Mouse (Mus musculus): ENCODE measurements around the gene Tex12.

The Tex12 gene

DNA sequence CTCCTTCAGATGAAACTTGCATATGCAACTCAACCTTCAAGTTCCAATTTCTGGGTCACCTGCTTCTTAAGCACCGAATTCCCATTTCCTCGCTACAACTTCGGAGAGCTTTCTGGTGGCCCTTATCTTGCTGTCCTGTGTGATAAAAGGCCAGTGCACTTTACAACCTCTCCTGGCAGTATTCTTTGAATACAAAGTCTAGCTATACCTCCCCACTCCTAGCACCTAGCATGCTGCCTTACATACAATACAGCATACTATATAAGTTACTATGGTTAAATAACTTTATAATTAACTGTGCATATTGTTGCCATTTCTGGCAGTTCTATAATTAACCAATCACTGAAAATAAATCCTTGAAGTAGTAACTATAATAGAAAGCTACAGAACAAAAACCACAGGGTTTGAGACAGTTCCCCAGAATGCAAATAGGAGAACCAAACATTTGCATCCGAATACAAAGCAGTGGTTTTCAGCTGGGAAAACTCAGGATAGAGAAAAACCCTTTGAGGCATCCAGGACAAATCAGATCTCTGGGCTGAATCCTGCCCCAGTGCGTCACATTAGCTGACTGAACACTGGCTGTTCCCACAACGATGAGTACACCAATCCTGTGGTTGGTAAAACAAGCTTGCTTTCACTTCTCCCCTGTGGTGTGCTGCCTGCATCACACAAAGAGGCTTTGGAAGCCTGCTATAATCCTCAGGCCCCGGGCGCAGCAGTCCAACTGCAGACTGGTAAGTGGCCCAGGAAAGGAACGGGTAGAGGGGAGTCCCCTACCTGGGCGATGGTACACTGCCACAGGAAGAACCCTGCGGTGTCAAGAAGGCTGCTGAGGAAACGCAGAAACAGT lies 6.7 kb downstream of the Tex12 start, which contains the start of gene Il18:
Gene Il18 (plus strand): TSS at position 587 of the 853 bp plus-strand sequence.
- peak; percentile 67 for DNase-seq

DNA sequence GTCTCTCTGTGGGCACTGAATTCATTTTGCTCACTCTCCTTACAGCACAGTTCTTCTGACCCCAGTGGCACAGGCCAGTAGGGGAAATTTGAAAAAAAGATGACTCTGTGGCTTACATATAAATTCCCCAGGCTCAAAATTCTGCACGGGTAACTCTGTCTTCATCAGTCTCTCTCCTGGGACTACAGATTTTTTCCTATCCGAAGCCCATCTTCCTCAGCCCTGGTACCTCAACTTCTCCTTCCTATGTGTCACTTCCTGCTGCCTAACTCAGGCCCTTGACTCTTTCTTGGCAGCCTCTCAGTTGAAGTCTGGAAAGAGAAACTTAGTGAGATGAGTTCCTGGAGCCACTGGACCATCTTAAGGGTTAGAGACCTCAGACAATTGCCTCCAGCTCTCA lies 7.6 kb downstream of the Tex12 start:
- no peak for DNase-seq

DNA sequence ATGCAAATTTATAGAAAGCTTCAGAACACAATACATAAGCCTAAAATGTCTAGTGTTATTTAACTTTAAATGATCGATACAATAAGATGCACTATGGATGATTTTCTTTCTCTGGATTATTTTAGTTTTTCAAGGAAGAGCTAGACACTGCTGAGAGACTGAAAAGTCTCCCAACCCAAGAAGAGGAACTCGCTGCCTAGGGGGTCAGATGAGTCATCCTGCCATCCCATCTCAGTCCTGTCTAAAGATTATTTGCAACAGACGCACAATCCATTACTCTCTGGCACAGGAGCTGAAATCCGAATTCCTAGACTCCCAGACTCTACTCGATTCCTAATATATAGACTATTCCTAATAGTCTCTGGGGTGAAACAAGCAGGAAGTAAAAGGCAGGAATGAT lies 8.9 kb downstream of the Tex12 start:
- DNase-seq: no peak

DNA sequence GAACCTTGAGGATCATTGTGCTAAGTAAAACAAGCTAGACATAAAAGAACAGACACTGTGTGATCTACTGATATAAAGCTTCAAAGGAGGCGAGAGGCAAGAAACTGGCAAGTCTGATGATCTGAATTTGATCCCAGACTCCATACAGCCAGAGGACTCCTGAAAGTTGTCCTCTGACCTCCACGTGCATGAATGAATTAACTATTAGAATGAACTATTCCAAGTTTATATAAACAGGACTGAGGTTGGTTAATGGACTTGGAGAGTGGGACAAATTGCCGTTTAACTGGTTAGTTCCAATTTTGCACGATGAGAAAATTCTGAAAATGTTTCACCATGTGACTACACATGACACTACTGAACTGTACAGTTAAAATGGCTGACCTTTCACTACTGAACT lies 12.2 kb downstream of the Tex12 start:
- DNase-seq: no peak

DNA sequence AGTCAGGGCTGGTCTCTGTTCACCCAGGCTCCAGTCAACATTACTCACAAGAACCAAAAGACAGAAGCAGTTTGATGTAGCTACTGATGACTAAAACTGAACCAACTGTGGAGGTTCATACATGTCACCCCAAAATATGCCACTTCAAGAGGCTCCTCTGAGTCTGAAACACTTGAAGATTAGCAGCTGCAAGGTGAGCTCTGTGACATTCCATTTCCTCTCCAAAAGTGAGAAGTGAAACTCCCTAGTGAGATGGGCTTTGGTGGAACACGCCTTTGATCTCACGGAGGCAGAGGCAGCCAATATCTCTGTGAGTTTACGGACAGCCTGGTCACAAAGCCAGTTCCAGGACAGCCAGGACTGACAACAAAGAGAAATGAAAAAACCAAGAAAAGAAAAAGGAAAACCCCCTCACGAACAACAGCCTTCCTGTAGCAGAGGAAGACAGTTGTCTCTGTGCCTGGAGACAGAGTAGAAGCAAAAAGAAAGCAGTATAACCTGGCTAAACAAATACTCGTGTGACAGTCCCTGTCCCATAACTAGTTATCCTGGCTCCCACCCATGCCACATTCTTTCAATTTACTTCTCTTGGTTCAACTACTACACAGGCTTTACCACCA lies 13.2 kb downstream of the Tex12 start:
- no peak for DNase-seq

DNA sequence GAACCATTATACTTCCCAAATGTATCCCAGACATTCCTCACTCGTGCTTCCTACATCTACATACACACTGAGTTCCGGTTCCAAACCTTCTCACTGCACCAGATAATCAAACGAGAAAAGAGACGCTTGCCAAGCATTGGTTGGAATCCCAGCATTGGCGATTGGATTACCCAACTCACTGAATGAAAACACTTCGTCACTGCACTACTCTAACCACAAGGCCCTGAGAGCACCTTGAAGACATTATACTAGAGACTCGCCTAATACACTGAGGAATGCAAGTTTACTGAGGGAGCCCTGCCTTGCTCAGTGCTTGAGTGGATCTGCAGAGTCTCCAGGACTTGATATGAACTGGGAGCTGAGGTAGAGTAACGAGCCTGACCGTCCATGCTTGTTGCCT lies 18.7 kb downstream of the Tex12 start:
- DNase-seq: no peak

DNA sequence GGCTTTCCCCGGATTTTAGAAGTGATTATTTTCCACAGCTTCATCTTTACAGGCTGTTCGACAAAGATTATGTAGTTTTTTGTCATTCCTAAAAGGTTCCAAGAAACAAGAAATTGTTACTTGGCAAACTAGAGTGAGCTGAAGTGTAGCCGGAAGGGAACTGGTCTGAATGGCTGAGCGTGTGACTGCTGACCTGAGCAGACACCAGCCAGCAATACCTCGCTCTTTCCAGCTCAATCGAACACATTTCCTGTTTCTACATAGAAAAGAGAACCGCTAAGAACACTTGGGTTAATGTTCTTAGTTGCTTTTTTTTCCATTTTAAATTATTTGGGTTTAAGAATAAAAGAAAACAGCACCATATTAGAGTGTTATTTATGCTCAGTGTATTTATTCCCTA lies 21.0 kb downstream of the Tex12 start:
- no peak for DNase-seq

DNA sequence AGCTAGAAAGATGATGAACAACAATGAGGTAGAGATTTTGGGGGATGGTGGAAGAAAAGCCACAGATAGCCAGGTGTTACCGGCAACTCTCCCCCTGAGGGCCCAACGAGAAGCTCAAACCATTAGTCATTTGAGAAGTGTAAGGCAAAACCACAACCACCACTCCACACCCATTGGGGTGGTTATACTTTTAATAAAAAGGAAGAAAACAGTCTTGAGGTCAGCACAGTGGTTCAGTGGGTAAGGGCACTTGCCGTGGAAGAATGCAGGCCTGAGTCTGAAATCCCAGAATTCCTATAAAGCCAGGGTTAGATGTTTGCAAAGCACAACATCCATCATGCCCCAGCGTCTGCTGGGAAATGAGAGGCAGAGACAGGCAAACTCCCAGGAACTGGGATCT lies 23.8 kb downstream of the Tex12 start:
- DNase-seq: no peak

DNA sequence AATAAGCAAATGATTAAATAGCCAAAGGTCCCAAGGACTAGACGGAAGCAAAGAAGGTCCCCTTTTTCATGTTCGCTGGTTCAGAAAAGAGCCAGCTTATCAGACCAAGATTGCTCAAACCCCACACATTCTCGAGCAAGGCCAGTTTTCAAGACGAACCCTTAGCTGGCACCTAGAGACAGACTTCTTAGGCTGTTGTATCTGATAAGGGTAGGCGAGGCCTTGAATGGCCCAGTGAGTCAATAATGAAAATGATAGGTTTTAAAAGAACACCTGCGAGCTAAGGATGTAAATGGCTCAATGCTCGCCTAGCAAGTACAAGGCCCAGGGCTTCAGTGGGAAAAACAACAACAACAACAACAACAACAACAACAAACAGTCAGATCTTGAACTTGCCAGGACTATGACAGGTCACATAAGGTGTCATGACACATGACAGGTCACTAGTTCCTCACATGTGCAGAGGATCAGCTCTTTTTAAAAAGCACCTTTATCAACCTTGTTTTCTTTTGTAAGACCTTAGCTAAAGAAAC lies 24.5 kb downstream of the Tex12 start:
- no peak for DNase-seq

DNA sequence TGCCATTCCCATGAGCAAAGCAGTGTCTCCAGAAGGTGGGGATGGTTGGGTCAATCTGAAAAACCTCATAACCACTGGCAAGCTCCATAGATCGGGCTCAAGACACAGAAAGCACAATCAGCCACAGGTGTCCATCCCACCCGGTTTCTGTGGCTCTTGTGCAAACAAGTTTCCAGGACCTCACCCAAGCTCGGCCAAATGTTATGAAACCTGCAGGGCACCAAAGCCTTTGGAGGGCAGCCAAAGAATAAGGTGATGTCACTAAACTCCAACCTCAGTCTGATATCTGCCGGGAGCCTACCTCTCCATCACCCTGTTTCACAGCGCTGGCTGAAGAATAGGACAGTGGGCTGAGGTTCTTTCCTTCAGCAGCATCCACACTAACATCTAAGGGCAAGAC lies 25.2 kb downstream of the Tex12 start:
- no peak for DNase-seq

DNA sequence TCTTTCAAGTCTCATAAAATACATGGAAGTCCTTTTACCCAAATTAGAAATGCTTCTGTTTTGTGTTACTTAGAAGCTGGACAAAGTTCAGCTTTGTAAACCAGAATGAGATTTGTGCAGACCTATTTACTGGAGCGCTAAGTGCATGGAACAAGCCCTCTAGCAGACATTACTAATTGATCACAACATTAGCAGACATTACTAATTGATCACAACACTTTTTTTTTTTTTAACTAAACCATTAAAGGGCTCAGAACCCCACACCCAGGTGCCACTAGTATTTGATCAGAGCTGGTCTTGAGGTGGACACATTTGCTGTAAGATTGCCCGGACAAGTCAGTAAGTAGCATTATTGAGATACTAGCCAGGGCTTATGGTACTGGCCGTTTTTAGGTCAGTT lies 27.3 kb downstream of the Tex12 start:
- no peak for DNase-seq

DNA sequence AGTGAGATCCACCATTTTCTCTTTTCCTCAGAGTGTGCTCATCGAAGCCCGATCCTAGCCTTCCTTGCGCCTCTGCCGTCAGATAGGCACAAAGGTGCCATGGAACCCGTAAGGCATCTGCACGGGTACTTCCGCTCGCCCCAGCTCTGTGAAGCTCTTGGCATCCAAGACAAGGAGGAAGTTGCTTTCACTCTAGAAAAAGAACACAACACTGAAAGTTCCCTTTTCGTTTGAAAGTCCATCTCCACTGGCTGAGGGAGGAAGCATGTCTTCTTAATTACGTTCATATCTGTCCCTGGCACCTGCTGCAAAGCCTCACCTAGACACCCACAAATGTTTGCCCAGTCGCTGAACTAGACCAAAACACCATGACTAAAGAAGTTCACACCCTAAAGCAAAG lies 27.8 kb downstream of the Tex12 start:
- DNase-seq: no peak

DNA sequence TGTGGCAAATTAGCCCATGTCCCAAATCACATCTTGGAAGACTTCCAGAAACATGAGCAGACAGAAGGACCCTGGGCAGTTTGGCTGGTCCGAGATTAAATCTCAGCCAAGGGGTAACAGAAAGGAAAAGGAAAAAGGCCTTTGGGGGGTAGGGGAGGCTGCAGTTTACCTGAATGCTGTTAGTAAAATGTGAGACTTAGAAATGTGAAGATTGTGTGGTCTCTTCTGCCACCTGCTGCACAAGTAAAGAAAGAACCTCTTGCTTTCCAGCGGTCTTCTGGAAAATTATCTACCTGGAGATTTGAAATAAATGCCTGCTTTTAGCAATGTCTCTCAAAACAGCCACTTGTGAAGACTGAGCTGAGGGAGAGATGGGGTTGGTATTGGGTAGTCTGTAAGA lies 30.2 kb downstream of the Tex12 start:
- peak; percentile 21 for DNase-seq

DNA sequence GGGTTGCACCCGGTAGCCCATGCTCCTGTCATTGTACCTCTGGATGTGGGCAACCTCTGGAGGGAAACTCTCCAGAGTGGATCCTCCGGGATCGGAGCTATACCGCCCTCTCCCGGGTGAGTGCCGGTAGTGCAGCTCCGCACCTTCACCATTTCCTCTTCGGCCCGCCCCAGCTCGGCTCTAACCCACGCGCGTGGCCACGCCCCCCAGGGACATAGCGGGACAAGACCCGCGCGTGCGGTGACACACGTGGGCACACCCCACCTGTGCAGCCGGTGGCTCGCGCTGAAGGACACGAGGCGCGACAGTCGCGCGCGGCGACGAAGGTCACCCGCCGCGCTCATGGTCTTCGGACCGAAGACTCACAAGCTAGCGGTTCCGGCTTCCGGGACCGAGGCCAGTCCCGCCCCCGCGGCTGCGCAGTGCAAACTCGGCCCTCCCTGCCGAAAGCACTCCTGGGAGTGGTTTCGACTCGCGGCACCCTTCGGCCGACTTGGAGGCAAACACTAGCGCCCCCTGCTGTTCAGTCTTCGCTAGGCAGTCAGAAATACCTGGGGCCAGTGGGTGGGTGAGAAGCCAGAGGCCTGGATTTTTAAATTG lies 32.7 kb downstream of the Tex12 start, which contains the start of gene Pts:
Gene Pts (minus strand): TSS at position 432 of the 600 bp plus-strand sequence.
- peak; percentile 100 for DNase-seq

DNA sequence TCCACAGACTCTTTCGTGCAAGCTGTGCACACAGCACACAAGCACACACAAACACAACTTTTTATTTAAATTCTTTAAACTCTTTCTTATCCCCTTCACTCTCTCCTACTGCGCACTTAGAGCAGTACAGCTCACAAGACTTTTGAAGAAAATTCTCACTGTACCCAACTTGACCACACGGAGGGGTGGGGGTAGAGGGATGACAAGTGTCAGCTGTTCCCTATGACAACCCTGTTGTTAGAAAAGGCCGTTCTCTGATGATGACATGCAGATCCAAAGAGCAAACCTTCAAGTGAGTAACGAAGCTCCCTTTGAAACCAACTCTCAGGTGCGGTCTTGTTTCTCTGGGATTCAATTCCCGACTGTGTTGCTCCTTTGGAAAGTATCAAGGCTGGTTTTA lies 33.3 kb downstream of the Tex12 start:
- no peak for DNase-seq

DNA sequence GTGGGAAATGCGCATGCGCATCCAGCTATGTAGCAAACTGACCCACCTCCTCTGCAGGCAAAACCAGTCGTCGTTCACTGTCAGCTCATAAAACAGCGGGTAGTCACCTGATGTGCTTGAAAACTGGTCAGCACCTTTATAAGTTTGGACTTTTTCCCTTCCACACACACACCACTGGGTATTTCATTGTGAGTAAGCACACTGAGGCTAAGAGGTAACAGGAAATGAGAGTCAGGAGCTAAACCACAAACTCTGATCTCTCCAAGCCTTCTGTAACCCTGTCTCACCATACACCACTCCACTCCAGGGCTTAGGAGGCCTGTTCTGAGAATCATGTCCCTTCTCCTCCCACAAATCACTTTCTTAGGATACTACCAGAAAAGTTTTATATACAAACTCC lies 35.5 kb downstream of the Tex12 start:
- no peak for DNase-seq

DNA sequence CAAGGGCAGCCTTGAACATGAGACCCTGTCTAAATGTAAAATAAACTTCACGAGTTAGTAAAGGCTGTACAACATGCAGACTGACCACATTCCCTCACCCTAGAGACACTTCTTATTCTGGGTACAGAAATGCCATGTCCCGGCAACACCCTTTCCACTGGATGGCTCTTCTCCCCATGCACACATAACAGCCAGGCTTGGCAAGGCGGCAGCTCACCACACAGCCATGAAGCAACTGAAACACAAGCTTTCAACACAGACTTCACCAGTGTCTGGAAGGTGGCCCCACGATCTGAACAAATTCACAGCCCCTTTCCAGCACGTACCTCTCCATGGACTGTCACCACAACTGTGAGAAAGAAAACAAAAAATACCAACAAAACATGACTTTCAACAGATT lies 36.2 kb downstream of the Tex12 start:
- no peak for DNase-seq

DNA sequence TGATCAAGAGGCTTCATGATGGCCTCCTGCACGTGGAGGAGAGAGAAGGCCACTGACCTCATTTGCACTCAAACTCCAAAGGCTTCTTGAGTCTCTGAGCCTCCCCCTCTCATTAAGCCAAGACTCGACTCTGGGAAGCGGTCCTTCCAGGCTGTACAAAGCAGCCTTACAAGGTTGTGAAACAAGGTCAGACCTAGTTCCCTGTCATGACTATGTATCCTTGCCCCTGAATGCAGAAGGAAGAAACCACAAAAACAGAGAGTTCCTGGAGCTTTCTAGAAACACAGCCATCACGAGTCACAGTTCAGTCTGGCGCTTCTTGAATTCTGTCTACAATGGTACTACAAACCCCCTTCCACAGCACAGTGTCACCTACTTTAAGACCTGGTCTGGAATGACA lies 38.6 kb downstream of the Tex12 start:
- no peak for DNase-seq

DNA sequence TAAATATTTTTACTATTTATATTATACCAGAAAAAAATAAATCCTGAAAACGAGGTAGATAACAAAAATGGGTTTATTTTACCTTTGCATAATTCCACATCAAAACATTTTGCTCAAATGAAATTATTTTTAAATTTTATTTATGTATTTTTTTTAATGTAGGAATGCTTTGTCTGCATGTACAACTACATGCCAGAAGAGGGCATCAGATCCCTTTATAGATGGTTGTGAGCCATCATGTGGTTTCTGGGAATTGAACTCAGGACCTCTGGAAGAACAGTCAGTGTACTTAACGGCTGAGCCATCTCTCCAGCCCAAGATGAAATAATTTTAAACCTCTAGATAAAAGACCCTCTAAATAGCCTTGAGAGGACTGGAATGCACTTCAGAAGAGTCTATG lies 39.6 kb downstream of the Tex12 start:
- DNase-seq: no peak

DNA sequence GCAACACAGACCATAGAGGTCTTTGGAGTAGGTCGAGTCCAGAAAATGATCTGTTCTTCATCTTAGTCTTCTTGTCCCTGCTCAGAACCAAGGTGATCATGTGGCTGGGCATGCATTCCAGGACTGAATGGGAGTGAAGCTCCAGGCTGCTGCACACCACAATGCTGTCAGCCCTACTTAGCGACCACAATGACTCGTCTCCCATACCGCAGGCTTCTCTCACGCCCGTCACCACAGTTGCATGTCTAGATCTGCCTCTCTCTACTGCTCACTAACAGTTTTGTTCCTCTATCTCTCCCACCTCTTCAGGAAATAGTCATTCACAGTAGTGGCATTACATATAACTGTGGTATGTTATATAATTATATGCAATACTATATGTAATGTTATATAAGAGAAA lies 40.4 kb downstream of the Tex12 start:
- no peak for DNase-seq

DNA sequence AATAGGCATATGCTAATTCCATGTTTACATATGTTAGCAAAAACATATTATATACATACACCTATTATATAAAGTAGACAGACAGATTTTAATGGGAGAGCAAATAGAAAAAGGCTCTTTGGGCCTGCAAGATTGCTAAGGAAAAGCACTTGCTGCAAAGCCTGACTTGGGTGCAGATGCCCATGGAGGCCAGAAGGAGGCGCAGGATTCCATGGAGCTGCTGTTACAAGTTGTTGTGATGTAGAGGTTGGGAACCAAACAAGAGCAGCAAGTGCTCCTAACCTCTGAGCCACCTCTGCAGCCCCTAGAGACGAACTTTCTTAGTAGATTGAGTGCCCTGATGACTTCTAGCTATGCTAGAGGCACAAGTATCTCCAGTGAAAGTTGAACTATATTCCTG lies 42.3 kb downstream of the Tex12 start:
- DNase-seq: peak; percentile 45

DNA sequence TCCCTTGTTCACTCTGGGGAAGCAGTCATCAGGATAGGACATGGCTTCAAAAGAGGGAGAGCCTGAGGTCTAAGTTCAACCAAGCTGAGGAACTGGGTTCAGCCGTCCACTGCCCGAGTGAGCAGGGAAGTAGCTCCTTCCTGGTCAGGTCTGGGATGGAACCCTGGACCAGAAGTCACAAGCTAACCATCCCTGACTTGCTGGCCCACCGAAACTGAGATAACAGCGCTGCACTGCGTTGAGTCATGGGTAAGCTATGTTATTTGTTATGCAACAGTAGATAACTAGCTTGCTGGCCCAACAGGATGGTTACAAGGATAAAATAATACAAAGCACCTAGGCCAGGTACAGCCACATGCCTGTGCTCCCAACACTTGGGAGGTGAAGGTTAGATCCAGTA lies 45.7 kb downstream of the Tex12 start:
- DNase-seq: no peak

DNA sequence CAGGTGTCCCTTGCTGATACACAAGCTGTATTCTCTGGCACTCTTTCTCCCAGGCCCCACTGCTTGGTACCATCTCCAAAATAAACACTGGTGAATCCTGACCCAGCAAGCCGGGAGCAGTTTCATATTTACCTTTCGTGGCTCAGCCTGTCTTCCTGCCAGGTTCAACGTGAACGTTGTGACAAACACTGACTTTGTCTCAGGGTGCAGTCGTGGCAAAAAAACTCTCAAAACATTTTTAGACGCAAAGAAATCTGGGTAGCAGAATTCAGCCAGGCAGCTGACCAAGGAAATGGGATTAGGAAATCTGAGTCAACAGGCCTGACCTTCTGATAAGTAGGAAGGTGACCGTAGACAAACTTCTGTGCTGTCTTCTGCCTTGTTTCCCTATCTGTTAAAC lies 53.6 kb downstream of the Tex12 start:
- no peak for DNase-seq
